Mouse (Mus musculus) heart, adult 11 months (tissue): ENCODE data around the gene Tex29.

Source experiments
- DNase-seq: peaks from one replicate; pipeline ENCODE4 v3.0.0; 2022

The Tex29 gene

GRCm38 (mm10) chr8:11833157-11833556 lies 7.1 kb upstream of the Tex29 start:
- no peak for DNase-seq

DNA sequence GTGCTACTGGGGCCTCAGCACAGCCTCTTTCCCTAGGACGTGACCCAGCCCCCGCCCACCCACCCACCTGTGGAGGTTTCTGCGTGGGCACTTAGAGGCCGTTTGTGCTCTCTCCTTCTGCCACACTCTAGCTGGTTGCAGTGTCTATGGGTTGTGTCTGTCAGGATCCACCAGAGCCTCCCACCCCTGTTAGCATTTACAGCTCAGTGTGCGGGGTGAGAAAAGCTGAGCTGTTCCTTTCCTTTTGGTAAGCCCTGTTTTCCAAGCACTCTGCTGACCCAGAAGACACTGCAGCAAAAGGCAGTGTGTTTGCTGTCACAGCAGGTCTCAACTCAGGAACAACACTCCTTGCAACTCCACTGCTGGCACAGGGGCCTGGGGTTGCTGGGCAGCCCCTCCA lies 6.1 kb upstream of the Tex29 start:
- DNase-seq: no peak

GRCm38 (mm10) chr8:11834691-11835090 lies 5.6 kb upstream of the Tex29 start:
- DNase-seq: no peak

DNA sequence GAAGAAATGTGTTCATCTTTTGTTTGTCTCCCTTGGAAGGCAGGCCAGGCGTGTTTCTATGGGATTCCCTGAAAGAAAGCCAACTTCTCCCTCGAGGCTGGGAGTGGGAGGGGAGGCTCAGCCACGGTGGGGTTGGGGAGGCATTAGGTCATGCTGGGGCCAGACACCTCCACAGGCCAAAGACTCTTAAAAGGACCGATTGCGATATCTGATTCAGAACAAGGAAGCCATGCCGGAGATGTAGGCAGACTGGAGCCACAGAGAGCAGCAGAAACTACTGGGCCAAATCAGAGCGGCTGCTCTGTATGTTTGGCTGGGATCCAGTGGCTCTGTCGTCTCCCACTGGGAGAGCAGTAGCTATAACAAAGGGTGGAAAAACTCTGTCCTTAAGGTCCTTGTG lies 1.3 kb downstream of the Tex29 start:
- no peak for DNase-seq

- DNase-seq: no peak
Observed at GRCm38 (mm10) chr8:11842757-11843156, 2.5 kb downstream of the Tex29 start.

DNA sequence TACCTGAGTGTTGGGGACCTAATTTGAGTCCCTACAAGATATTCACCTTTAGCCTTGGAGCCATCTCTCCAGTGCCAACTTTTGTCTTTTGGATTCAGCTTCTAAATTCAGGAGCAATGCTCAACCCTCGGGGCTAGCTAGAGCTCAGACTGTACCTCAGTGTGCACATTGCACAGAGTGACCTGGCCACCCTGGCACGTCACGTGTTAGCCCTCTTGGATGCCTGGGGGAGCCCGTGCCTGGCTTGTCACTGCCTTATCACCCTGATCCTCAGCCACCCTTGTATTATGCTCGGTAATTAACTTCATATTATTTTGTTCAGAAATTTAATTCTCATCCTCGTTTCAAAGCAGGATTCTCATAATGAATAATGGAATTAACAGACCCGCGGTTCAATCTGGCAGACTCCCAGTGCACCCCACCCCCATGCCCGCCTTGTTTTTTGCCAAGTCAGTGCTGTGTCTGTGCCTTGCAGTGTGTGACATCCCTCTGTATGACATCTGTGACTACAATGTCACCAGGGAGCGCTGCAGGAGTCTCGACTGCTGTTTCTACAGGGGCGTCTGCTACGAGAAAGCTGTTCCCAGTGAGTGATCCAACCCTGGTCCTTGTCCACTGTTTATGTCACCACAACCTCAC lies 3.5 kb downstream of the Tex29 start:
- no peak for DNase-seq

GRCm38 (mm10) chr8:11844316-11844685 lies 4.0 kb downstream of the Tex29 start:
- peak; percentile 96 for DNase-seq

GRCm38 (mm10) chr8:11846807-11847206 lies 6.5 kb downstream of the Tex29 start:
- no peak for DNase-seq

- peak; percentile 23 for DNase-seq
Observed at GRCm38 (mm10) chr8:11867832-11868231, 27.6 kb downstream of the Tex29 start.

DNA sequence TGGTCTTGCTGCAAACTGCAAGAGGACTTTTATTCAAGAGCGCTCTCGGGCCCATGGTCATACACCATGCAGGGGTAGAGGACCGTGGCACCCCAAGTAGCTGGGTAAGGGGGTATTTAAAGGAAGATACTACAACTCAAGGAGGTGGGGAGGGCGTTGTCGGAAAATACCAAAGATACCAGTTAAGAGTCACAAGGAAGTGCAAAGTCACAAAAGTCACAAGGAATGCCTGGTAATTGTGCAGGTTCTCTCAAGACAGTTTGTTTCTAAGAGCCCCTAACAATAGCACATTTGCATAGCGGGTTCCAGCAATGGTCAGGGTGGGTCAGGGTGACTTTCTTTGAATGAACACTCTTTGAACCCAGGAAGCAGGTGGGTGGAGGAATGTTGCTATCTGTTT lies 34.0 kb downstream of the Tex29 start:
- DNase-seq: peak; percentile 40

DNA sequence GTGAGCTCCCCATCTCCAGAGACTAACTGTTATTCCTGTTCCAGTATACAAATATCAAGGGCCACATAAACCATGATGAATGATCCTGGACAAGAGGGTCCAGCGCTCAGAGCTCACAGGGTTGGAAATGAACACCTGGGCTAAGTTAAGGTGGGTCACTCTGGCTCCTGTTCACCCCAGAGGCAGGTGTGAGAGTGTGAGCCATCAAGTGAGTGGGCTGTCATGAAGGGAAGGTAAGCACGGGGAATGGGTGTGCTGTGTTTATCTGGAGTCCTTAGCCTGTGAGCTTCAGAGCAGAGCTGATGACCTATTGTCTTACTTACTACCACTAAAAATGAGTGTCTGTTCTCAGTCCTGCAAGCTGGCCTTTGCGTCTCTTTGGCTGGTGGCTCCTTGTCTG lies 44.4 kb downstream of the Tex29 start:
- peak; percentile 62 for DNase-seq

- peak; percentile 85 for DNase-seq
Observed at GRCm38 (mm10) chr8:11885881-11886699, 45.8 kb downstream of the Tex29 start.

- no peak for DNase-seq
Observed at GRCm38 (mm10) chr8:11886824-11887223, 46.5 kb downstream of the Tex29 start.

GRCm38 (mm10) chr8:11889156-11890018 lies 49.1 kb downstream of the Tex29 start:
- peak; percentile 37 for DNase-seq

GRCm38 (mm10) chr8:11892756-11893155 lies 52.5 kb downstream of the Tex29 start:
- DNase-seq: peak; percentile 95

DNA sequence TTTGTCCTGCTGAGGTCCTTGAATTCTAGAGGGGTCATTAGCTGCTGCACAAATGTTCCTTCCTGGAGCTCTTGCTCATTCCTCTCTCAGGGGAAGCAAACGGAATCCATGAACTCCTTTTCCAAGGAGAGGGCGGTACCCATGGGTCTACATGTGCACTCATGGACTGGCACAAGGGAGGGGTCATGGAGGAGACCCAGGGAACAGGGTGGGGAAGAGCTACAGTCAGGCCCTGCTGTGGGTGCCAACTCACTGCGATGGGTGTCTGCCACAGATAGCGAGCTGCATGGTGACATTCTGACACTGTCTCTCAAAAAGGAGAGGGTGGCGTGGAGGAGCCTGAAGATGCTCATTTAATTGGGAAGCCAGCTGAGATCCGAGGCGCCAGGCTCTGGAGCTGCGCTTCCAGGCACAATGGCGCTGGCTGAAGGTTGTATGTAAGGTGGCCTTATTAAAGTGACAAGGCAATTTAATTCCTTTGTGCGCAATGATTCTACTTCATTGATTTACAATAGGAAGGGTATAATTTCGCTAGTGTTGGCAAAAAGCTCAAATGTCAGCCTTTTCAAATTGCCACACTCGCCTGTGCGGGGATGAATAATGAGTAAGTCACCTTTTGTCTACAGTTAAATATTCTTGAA lies 55.9 kb downstream of the Tex29 start:
- DNase-seq: peak; percentile 64

GRCm38 (mm10) chr8:11896677-11897076 lies 56.4 kb downstream of the Tex29 start:
- peak; percentile 73 for DNase-seq

- DNase-seq: peak; percentile 18
Observed at GRCm38 (mm10) chr8:11898814-11899213, 58.5 kb downstream of the Tex29 start.
